27 mouse cellular contexts compared by ENCODE assay signal in the genomic region with DNA sequence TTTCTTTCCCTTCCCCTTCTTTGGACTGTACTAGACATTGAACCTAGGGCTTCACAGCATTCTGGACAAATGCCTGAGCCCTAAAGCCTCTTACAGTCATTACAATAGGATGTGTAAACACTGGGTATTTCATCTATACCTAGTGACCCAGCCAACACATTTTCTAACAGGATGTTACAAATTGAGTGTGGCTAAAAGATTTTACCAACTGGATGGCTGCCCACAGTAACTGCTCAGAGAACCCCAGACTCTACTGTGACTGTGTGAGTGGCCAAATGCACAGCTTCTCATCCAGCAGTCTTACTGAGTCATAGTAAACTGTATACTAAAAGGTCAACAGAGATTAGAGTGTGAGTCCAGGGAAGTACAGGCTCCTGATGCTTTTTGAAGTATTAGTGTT. TPM values are rescaled to one million over a fixed set of nuclear protein-coding genes. Genes with fewer than 3 reads are reported as not detected.
DNase-seq lines count a peak whose midpoint lies in the region; ATAC-seq and TF ChIP-seq lines count a peak whose summit lies in the region.
"Had no signal": no experiment of that assay in that cellular context is flagged by ENCODE, and none has a peak within 500 bp of the region (broad histone marks: within the 10 kb centered on the region; RNA-seq: fewer than 3 reads in every experiment).

No protein-coding gene starts in this region.

- peaks cover 33% of the 10 kb centered on the region for H3K4me1 ChIP-seq in heart, embryonic 13.5 days
- H3K4me1 ChIP-seq in lung, embryonic 15.5 days: peaks cover 21% of the 10 kb centered on the region
- peaks cover 2% of the 10 kb centered on the region for H3K4me1 ChIP-seq in lung, adult 2 months (ENCODE audit: control insufficient read depth, insufficient read depth, low read length)

- no peak overlapping the region for H3K4me3 ChIP-seq in heart, embryonic 13.5 days
- H3K4me3 ChIP-seq in lung, embryonic 15.5 days: no peak overlapping the region
- H3K4me3 ChIP-seq in lung, adult 2 months (replicated peaks; ENCODE audit: extremely low read depth, low read depth, low read length): no peak overlapping the region
- H3K4me3 ChIP-seq: forebrain, embryonic 15.5 days; hindbrain, embryonic 10.5 days; limb, embryonic 13.5 days; midbrain, embryonic 13.5 days; neural tube, embryonic 13.5 days had no signal

- no peak for DNase-seq in heart, adult 11 months
- no peak for DNase-seq in lung, adult 2 months
- DNase-seq in adipocyte (ENCODE audit: low spot score): peak; percentile 41
- no peak for DNase-seq in urinary bladder, postnatal 4 days (ENCODE audit: low spot score in 2 of 2)
- DNase-seq: adrenal gland, postnatal 14 days; cerebellum, adult 11 months; cerebellum, postnatal 10 days; gastrocnemius, postnatal 25 days; kidney, adult 11 months; thymus, postnatal 25 days had no signal

- peaks cover 35% of the 10 kb centered on the region for H3K36me3 ChIP-seq in heart, embryonic 13.5 days
- H3K36me3 ChIP-seq in lung, embryonic 15.5 days: peaks cover 18% of the 10 kb centered on the region

- no peaks in the 10 kb centered on the region for H3K27me3 ChIP-seq in heart, embryonic 13.5 days (replicated peaks)
- no peaks in the 10 kb centered on the region for H3K27me3 ChIP-seq in lung, embryonic 15.5 days
- H3K27me3 ChIP-seq: forebrain, embryonic 15.5 days; limb, embryonic 13.5 days; midbrain, embryonic 13.5 days; neural tube, embryonic 13.5 days; Patski had no signal

- no peak overlapping the region for H3K4me2 ChIP-seq in heart, embryonic 13.5 days
- no peak overlapping the region for H3K4me2 ChIP-seq in lung, embryonic 15.5 days
- H3K4me2 ChIP-seq: forebrain, embryonic 15.5 days; limb, embryonic 13.5 days; midbrain, embryonic 13.5 days; neural tube, embryonic 13.5 days had no signal

- peak overlapping the region; percentile 37; the same call in 1 of the 2 replicates for H3K9ac ChIP-seq in heart, embryonic 13.5 days
- H3K9ac ChIP-seq in lung, embryonic 15.5 days: no peak overlapping the region
- H3K9ac ChIP-seq: forebrain, embryonic 15.5 days; limb, embryonic 13.5 days; midbrain, embryonic 13.5 days; neural tube, embryonic 13.5 days had no signal

- H3K9me3 ChIP-seq in heart, embryonic 13.5 days: no peaks in the 10 kb centered on the region
- H3K9me3 ChIP-seq in lung, embryonic 15.5 days: no peaks in the 10 kb centered on the region
- H3K9me3 ChIP-seq: forebrain, embryonic 15.5 days; hindbrain, embryonic 10.5 days; limb, embryonic 13.5 days; midbrain, embryonic 13.5 days; neural tube, embryonic 13.5 days had no signal

- TF ChIP-seq POLR2A in lung, adult 2 months (IDR thresholded peaks at IDR 0.05; ENCODE audit: borderline replicate concordance, extremely low read depth, low read depth, low read length): no peak

- TF ChIP-seq CTCF in lung, adult 2 months (IDR thresholded peaks at IDR 0.05; ENCODE audit: insufficient read depth, low read length): no peak

- ATAC-seq in heart, embryonic 13.5 days (ENCODE audit: extremely low read depth, insufficient number of reproducible peaks, low FRiP score, low TSS enrichment): no peak
- ATAC-seq in lung, embryonic 15.5 days (ENCODE audit: borderline replicate concordance, extremely low read depth, low FRiP score, low TSS enrichment): no peak
- ATAC-seq in monocyte, adult 5-6 weeks (replicated peaks; ENCODE audit: insufficient number of reproducible peaks, low FRiP score, low TSS enrichment, poor library complexity, severe bottlenecking): no peak
- ATAC-seq: forebrain, embryonic 15.5 days; midbrain, embryonic 13.5 days; Patski had no signal

- peak overlapping the region; percentile 64 for H3K27ac ChIP-seq in heart, embryonic 13.5 days (replicated peaks)
- peak overlapping the region; percentile 36; the same call in 1 of the 2 replicates for H3K27ac ChIP-seq in lung, embryonic 15.5 days
- H3K27ac ChIP-seq: forebrain, embryonic 15.5 days; hindbrain, embryonic 10.5 days; limb, embryonic 13.5 days; midbrain, embryonic 13.5 days; neural tube, embryonic 13.5 days had no signal

RNA-seq across cellular contexts. Expression of gene Strada, which starts 6.6 kb away (rescaled TPM):
- polyA plus RNA-seq in heart, embryonic 13.5 days (2015; fragmentation: Nextera tagmentation; extraction: Ambion mirVana): 18.9 and 20.4 TPM in 2 replicates
- 24.3 and 25.1 TPM in 2 replicates for polyA plus RNA-seq in lung, embryonic 15.5 days (2015; fragmentation: Nextera tagmentation; extraction: Ambion mirVana)
- 24.5 and 33.3 TPM in 2 replicates for polyA plus RNA-seq in lung, adult 2 months (2012; rRNA removed)
- total RNA-seq in monocyte, adult 5-6 weeks (2017): 20.0 to 33.6 TPM (median 21.1 TPM) in 3 replicates

RNA-seq across cellular contexts. Expression of gene Ccdc47, which starts 20.8 kb away (rescaled TPM):
- 79.6 and 81.5 TPM in 2 replicates for polyA plus RNA-seq in heart, embryonic 13.5 days (2015; fragmentation: Nextera tagmentation; extraction: Ambion mirVana)
- 80.2 and 88.7 TPM in 2 replicates for polyA plus RNA-seq in lung, embryonic 15.5 days (2015; fragmentation: Nextera tagmentation; extraction: Ambion mirVana)
- polyA plus RNA-seq in lung, adult 2 months (2012; rRNA removed): 12.8 and 21.5 TPM in 2 replicates
- total RNA-seq in monocyte, adult 5-6 weeks (2017): 131 to 182 TPM (median 140 TPM) in 3 replicates

RNA-seq across cellular contexts. Expression of gene Ddx42, which starts 21.4 kb away (rescaled TPM):
- polyA plus RNA-seq in heart, embryonic 13.5 days (2015; fragmentation: Nextera tagmentation; extraction: Ambion mirVana): 43.5 and 46.7 TPM in 2 replicates
- 69.8 and 72.7 TPM in 2 replicates for polyA plus RNA-seq in lung, embryonic 15.5 days (2015; fragmentation: Nextera tagmentation; extraction: Ambion mirVana)
- polyA plus RNA-seq in lung, adult 2 months (2012; rRNA removed): 8.8 and 13.3 TPM in 2 replicates
- 90.8 to 119 TPM (median 99.4 TPM) in 3 replicates for total RNA-seq in monocyte, adult 5-6 weeks (2017)

RNA-seq across cellular contexts. Expression of gene Limd2, which starts 34.7 kb away (rescaled TPM):
- polyA plus RNA-seq in heart, embryonic 13.5 days (2015; fragmentation: Nextera tagmentation; extraction: Ambion mirVana): 119 TPM in 2 replicates
- 237 and 246 TPM in 2 replicates for polyA plus RNA-seq in lung, embryonic 15.5 days (2015; fragmentation: Nextera tagmentation; extraction: Ambion mirVana)
- polyA plus RNA-seq in lung, adult 2 months (2012; rRNA removed): 72.7 and 114 TPM in 2 replicates
- 91.7 to 118 TPM (median 94.0 TPM) in 3 replicates for total RNA-seq in monocyte, adult 5-6 weeks (2017)

RNA-seq across cellular contexts. Expression of gene Gm10840, which starts 34.7 kb away (rescaled TPM):
- not detected in 2 replicates for polyA plus RNA-seq in heart, embryonic 13.5 days (2015; fragmentation: Nextera tagmentation; extraction: Ambion mirVana)
- not detected in 2 replicates for polyA plus RNA-seq in lung, embryonic 15.5 days (2015; fragmentation: Nextera tagmentation; extraction: Ambion mirVana)
- not detected in 2 replicates for polyA plus RNA-seq in lung, adult 2 months (2012; rRNA removed)
- not detected in 3 replicates for total RNA-seq in monocyte, adult 5-6 weeks (2017)
- total RNA-seq: adrenal gland, postnatal 14 days; gastrocnemius, postnatal 25 days; heart, adult 8-10 months; layer of hippocampus, postnatal 14 days; left cerebral cortex, postnatal 14 days had no signal
- polyA plus RNA-seq: C2C12; kidney, embryonic 16.5 days; large intestine, adult 2 months; limb, embryonic 13.5 days; liver, embryonic 16.5 days; midbrain, embryonic 13.5 days; neural tube, embryonic 13.5 days; Patski; small intestine, adult 2 months had no signal
